Mouse (Mus musculus) MEL (cell line): Measurements from ENCODE around the gene Vgll4. TPM values are rescaled to one million over a fixed set of nuclear protein-coding genes. Genes with fewer than 3 reads are reported as not detected.

Experiments used
- DNase-seq: peaks from one replicate; pipeline ENCODE4 v3.0.0; 2011; ENCODE audit warnings: low read depth, low spot score
- H3K27ac ChIP-seq: 2 replicates; pipeline ENCODE4 v1.5.1; 2012; ENCODE audit warnings: low read depth, mild to moderate bottlenecking, control low read depth, low read length, moderate library complexity; ENCODE audit not compliant: control insufficient read depth
- H3K27me3 ChIP-seq, 2 experiments: fragments of 150-350 bp in 1 of 2; sonication (generic) in 1 of 2; 2 replicates each; pipeline ENCODE4 v1.6.1; 2012; ENCODE audit warnings: low read length in 2 of 2, mild to moderate bottlenecking in 2 of 2, improper control_type of control experiment in 1 of 2, moderate library complexity in 1 of 2; ENCODE audit not compliant: insufficient read depth in 2 of 2, control insufficient read depth in 1 of 2
- H3K36me3 ChIP-seq, 2 experiments: 2 replicates each; pipeline ENCODE4 v1.6.1; 2012 to 2014; ENCODE audit warnings: low read length in 2 of 2, improper control_type of control experiment in 1 of 2, inconsistent platforms in 1 of 2, mild to moderate bottlenecking in 1 of 2; ENCODE audit not compliant: insufficient read depth in 2 of 2, control insufficient read depth in 1 of 2
- H3K4me1 ChIP-seq, 2 experiments: fragments of 150-350 bp in 1 of 2; sonication (generic) in 1 of 2; 2 replicates each; pipeline ENCODE4 v1.6.1; 2012; ENCODE audit warnings: low read length in 2 of 2, improper control_type of control experiment in 1 of 2, mild to moderate bottlenecking in 1 of 2; ENCODE audit not compliant: insufficient read depth in 2 of 2, control insufficient read depth in 1 of 2
- H3K4me3 ChIP-seq, 2 experiments: fragments of 150-350 bp in 1 of 2; sonication (generic) in 1 of 2; 2 replicates each; pipeline ENCODE4 v1.5.1; 2012; ENCODE audit warnings: low read depth in 2 of 2, low read length in 2 of 2, mild to moderate bottlenecking in 2 of 2, moderate library complexity in 2 of 2, control low read depth in 1 of 2, improper control_type of control experiment in 1 of 2; ENCODE audit not compliant: control insufficient read depth in 1 of 2, insufficient read depth in 1 of 2
- H3K79me2 ChIP-seq: 2 replicates; pipeline ENCODE4 v1.6.1; 2012; ENCODE audit warnings: mild to moderate bottlenecking, low read length, moderate library complexity; ENCODE audit not compliant: control insufficient read depth, poor library complexity, insufficient read depth
- H3K9ac ChIP-seq: 2 replicates; pipeline ENCODE4 v1.6.1; 2012; ENCODE audit warnings: low read depth, mild to moderate bottlenecking, control low read depth, low read length, moderate library complexity; ENCODE audit not compliant: control insufficient read depth, poor library complexity, severe bottlenecking
- H3K9me3 ChIP-seq: fragments of 150-350 bp; sonication (generic); replicated peaks from 2 replicates; pipeline ENCODE4 v1.6.1; 2012; ENCODE audit warnings: mild to moderate bottlenecking, low read length, improper control_type of control experiment, moderate library complexity; ENCODE audit not compliant: insufficient read depth
- BHLHE40 ChIP-seq: IDR thresholded peaks from 2 replicates; pipeline ENCODE4 v1.6.1; 2012; ENCODE audit warnings: low read depth, mild to moderate bottlenecking, inconsistent platforms, low read length, improper control_type of control experiment, borderline replicate concordance
- CHD2 ChIP-seq: IDR thresholded peaks from 2 replicates; pipeline ENCODE4 v1.6.1; 2011; ENCODE audit warnings: low read length, improper control_type of control experiment
- CTCF ChIP-seq, 3 experiments: IDR thresholded peaks in 2 of 3; conservative IDR thresholded peaks in 1 of 3; 2 replicates each; pipeline ENCODE4 v1.5.1; 2011 to 2012; ENCODE audit warnings: low read length in 3 of 3, low read depth in 2 of 3, mild to moderate bottlenecking in 2 of 3, improper control_type of control experiment in 1 of 3, inconsistent platforms in 1 of 3, mixed read lengths in 1 of 3, moderate library complexity in 1 of 3; ENCODE audit not compliant: control insufficient read depth in 1 of 3, insufficient read depth in 1 of 3, poor library complexity in 1 of 3, severe bottlenecking in 1 of 3
- E2F4 ChIP-seq: IDR thresholded peaks from 2 replicates; pipeline ENCODE4 v1.6.1; 2011; ENCODE audit warnings: low read depth, low read length, improper control_type of control experiment, borderline replicate concordance
- ELF1 ChIP-seq: IDR thresholded peaks from 2 replicates; pipeline ENCODE4 v1.6.1; 2014; ENCODE audit warnings: low read depth, mild to moderate bottlenecking, inconsistent platforms, low read length, improper control_type of control experiment, moderate library complexity
- EP300 ChIP-seq, 2 experiments: IDR thresholded peaks; 2 replicates each; pipeline ENCODE4 v1.6.1; 2011; ENCODE audit warnings: improper control_type of control experiment in 2 of 2, low read length in 2 of 2, low read depth in 1 of 2, mild to moderate bottlenecking in 1 of 2
- GABPA ChIP-seq: IDR thresholded peaks from 2 replicates; pipeline ENCODE4 v1.6.1; 2012; ENCODE audit warnings: low read depth, mild to moderate bottlenecking, inconsistent platforms, low read length, improper control_type of control experiment, moderate library complexity
- JUND ChIP-seq: IDR thresholded peaks from 2 replicates; pipeline ENCODE4 v1.6.1; 2011; ENCODE audit warnings: low read depth, mild to moderate bottlenecking, improper control_type of control experiment, low read length
- KAT2A ChIP-seq: conservative IDR thresholded peaks from 2 replicates; pipeline ENCODE4 v1.6.1; 2012; ENCODE audit warnings: low read depth, low read length, improper control_type of control experiment, inconsistent platforms
- MAX ChIP-seq: IDR thresholded peaks from 2 replicates; pipeline ENCODE4 v1.6.1; 2011; ENCODE audit warnings: low read length, improper control_type of control experiment
- MEF2A ChIP-seq: IDR thresholded peaks from 2 replicates; pipeline ENCODE4 v1.6.1; 2014; ENCODE audit warnings: low read depth, mild to moderate bottlenecking, inconsistent platforms, low read length, improper control_type of control experiment; ENCODE audit not compliant: poor library complexity, insufficient replicate concordance, severe bottlenecking; ENCODE audit errors: extremely low read depth
- MXI1 ChIP-seq: IDR thresholded peaks from 2 replicates; pipeline ENCODE4 v1.6.1; 2011; ENCODE audit warnings: mild to moderate bottlenecking, low read depth, low read length, improper control_type of control experiment
- MYB ChIP-seq: IDR thresholded peaks from 2 replicates; pipeline ENCODE4 v1.6.1; 2011; ENCODE audit warnings: mild to moderate bottlenecking, low read depth, low read length, improper control_type of control experiment
- MYC ChIP-seq: IDR thresholded peaks from 2 replicates; pipeline ENCODE4 v1.6.1; 2011; ENCODE audit warnings: low read depth, mild to moderate bottlenecking, low read length, improper control_type of control experiment, moderate library complexity
- RAD21 ChIP-seq: IDR thresholded peaks from 2 replicates; pipeline ENCODE4 v1.6.1; 2011; ENCODE audit warnings: mild to moderate bottlenecking, low read depth, low read length, improper control_type of control experiment
- RCOR1 ChIP-seq: IDR thresholded peaks from 2 replicates; pipeline ENCODE4 v1.6.1; 2012; ENCODE audit warnings: low read depth, mild to moderate bottlenecking, inconsistent platforms, low read length, improper control_type of control experiment
- TAL1 ChIP-seq: IDR thresholded peaks from 2 replicates; pipeline ENCODE4 v1.6.1; 2012; ENCODE audit warnings: mild to moderate bottlenecking, inconsistent platforms, low read length, moderate library complexity, mixed read lengths
- ZC3H11A ChIP-seq: IDR thresholded peaks from 2 replicates; pipeline ENCODE4 v1.6.1; 2012; ENCODE audit warnings: low read depth, mild to moderate bottlenecking, inconsistent platforms, low read length, improper control_type of control experiment
- ZMIZ1 ChIP-seq: IDR thresholded peaks from 2 replicates; pipeline ENCODE4 v1.6.1; 2012; ENCODE audit warnings: low read depth, mild to moderate bottlenecking, inconsistent platforms, low read length, improper control_type of control experiment, moderate library complexity
- polyA plus RNA-seq, 2 experiments: library from polyadenylated mRNA; stranded (reverse) in 1 of 2; unstranded in 1 of 2; fragments of >175 nt in 1 of 2; fragments of >200 nt in 1 of 2; gene quantifications; 2 replicates each; pipeline versions ENCODE4 v1.2.1 to v1.2.4; 2012; ENCODE audit warnings: low replicate concordance in 2 of 2, low read depth in 1 of 2; ENCODE audit not compliant: insufficient read length in 2 of 2, insufficient read depth in 1 of 2, missing spikeins in 1 of 2
- total RNA-seq: library from RNA; depleted of rRNA; stranded (reverse); fragments of 300-350 nt; gene quantifications from 2 replicates; pipeline ENCODE4 v1.2.3, GENCODE M21; 2012

Vgll4 gene
- total and polyA plus RNA-seq, 3 experiments = 18.1 to 21.5 TPM; not detected in 1

- no peaks in the 10 kb centered on the region for H3K9me3 ChIP-seq
- no peak overlapping the region for H3K27ac ChIP-seq
- H3K4me1 ChIP-seq = peaks cover 3 to 10% of the 10 kb centered on the region in 2 experiments; a peak in 3 of 4 replicates
- no peak overlapping the region for H3K9ac ChIP-seq
- H3K27me3 ChIP-seq = no peaks in the 10 kb centered on the region
- peaks cover 6% of the 10 kb centered on the region for H3K79me2 ChIP-seq
- TF ChIP-seq RAD21 (no peak), JUND (no peak), EP300 (IDR thresholded peaks at IDR 0.05; ENCODE audit: low read depth in 1 of 2, low read length in 2 of 2) (no peak), MAX (no peak), MYC (no peak), GABPA (no peak), RCOR1 (no peak), MEF2A (no peak), BHLHE40 (no peak), CTCF (IDR thresholded peaks at IDR 0.05 in 2 of 3, conservative IDR thresholded peaks at IDR 0.05 in 1 of 3; ENCODE audit: control insufficient read depth in 1 of 3, insufficient read depth in 1 of 3, low read depth in 2 of 3, low read length in 3 of 3, poor library complexity in 1 of 3, severe bottlenecking in 1 of 3) (no peak), MXI1 (no peak), E2F4 (no peak), KAT2A (no peak)
- H3K4me3 ChIP-seq = no peak overlapping the region
- DNase-seq = no peak
- H3K36me3 ChIP-seq = peaks cover 0 to 17% of the 10 kb centered on the region in 2 experiments; a peak in 2 of 4 replicates
These were observed 58.3 kb downstream of the Vgll4 start for GRCm38 (mm10) chr6:114911540-114911939.

GRCm38 (mm10) chr6:114909801-114910200 lies 60.0 kb downstream of the Vgll4 start:
- no peak overlapping the region for H3K9ac ChIP-seq
- H3K9me3 ChIP-seq = no peaks in the 10 kb centered on the region
- TF ChIP-seq TAL1 (no peak), RAD21 (no peak), ZMIZ1 (no peak), RCOR1 (no peak), CHD2 (no peak), ZC3H11A (no peak), MYB (no peak), EP300 (IDR thresholded peaks at IDR 0.05; ENCODE audit: low read depth in 1 of 2, low read length in 2 of 2) (no peak), ELF1 (no peak), MEF2A (no peak), MAX (no peak), MYC (no peak)
- peaks cover 10 to 16% of the 10 kb centered on the region in 2 experiments for H3K4me1 ChIP-seq
- no peaks in the 10 kb centered on the region for H3K27me3 ChIP-seq
- no peak overlapping the region for H3K27ac ChIP-seq
- no peak overlapping the region for H3K4me3 ChIP-seq
- peaks cover 6% of the 10 kb centered on the region; the same call in 1 of the 2 replicates for H3K79me2 ChIP-seq
- H3K36me3 ChIP-seq = peaks cover 0 to 22% of the 10 kb centered on the region in 2 experiments; a peak in 2 of 4 replicates
- no peak for DNase-seq
